Mouse (Mus musculus) gastrocnemius, postnatal 25 days (tissue): ENCODE data around the gene Ifih1. TPM values are rescaled to one million over a fixed set of nuclear protein-coding genes. Genes with fewer than 3 reads are reported as not detected.

Source experiments
- DNase-seq: peaks from one replicate; pipeline ENCODE4 v3.0.0; 2022
- total RNA-seq, 2 experiments: library from RNA; stranded (reverse); gene quantifications; 1 replicate in 1 of 2; 2 replicates in 1 of 2; pipeline ENCODE4 v1.2.3; 2021

The Ifih1 gene
- total RNA-seq, 2 experiments from 2014 or later, result 2.1 to 4.0 TPM

DNA sequence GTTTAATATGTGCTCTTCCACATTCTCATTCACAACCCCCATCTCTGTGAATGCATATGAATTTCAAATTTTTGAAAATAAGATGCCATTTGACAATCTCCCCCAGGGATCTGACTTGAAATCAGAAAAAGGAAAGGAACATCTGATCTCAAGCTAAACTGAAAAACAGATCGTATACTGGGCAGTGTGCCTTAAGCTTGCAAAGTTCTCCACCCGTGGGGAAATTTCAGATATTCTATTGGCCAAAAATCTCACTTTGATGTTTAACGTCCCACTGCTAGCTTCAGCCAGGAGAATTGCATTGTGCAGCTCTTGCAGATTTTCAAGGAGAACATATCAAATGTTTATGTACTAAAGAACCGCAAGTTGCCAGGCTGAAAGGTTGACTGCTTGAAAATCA, 96.9 kb downstream of the Ifih1 start:
- no peak for DNase-seq

DNA sequence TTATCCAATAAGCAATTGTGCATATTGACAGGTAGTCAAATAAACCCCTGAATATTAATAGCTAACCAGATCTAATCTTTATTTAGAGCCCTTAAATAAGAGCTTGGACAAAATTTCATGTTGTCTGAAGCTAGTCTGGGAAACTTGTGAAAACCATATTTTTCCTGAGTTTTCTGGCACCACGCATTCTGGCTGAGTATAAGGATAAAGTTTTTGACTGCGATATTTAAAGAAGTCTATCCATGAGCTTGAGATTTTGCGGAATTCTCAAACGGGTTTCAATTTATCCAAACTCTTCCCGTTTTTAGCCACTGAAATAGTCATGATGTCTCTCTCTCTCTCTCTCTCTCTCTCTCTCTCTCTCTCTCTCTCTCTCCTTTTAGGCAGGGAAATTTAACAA, 98.0 kb downstream of the Ifih1 start:
- DNase-seq, result no peak

Other genes with a start within 250 kb of the Ifih1 start
- 1 to 10 TPM; 4.5 to 7.0 TPM for gene Dpp4, start 234.0 kb downstream of the Ifih1 start, total RNA-seq
- gene Gcg, start 162.6 kb downstream of the Ifih1 start, total RNA-seq, result not detected
- gene Fap, start 72.2 kb downstream of the Ifih1 start, total RNA-seq, result 10 to 100 TPM in 1 of 2 experiments, 1 to 10 TPM in 1; 7.7 to 10.1 TPM
- gene Gca, start 18.0 kb upstream of the Ifih1 start, total RNA-seq, result 1 to 10 TPM; 2.9 to 3.4 TPM